In the genomic region with DNA sequence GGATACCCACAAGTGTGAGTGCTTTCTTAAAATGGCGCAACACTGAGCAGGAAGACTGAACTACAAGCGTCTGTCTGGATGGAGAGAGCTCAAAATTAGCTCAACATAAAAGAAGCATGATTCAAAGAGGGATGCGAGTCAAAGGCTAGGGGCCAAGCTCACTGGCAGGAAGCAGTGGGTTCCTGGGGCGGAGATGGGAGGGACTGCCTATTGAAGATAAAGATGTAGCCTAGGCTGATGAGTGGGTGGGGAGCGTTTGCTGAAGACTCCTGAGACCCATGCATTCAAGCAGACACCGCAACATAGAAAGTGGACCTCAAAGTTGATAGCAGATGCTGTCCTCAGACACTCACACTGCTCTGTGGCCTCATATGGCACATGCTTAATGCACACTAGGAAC, we compare ENCODE assay signal across 23 mouse cellular contexts.
DNase-seq lines count a peak whose midpoint lies in the region; ATAC-seq and TF ChIP-seq lines count a peak whose summit lies in the region.
"Had no signal": no experiment of that assay in that cellular context is flagged by ENCODE, and none has a peak within 500 bp of the region (broad histone marks: within the 10 kb centered on the region; RNA-seq: fewer than 3 reads in every experiment).

No protein-coding gene starts in this region.

- TF ChIP-seq CTCF in liver, postnatal 0 days (IDR thresholded peaks at IDR 0.05; ENCODE audit: low read depth): no peak

- H3K4me3 ChIP-seq in liver, postnatal 0 days (ENCODE audit: low read depth, low read length): no peak overlapping the region
- no peak overlapping the region for H3K4me3 ChIP-seq in liver, embryonic 12.5 days
- H3K4me3 ChIP-seq: embryonic facial prominence, embryonic 15.5 days; hindbrain, embryonic 12.5 days; limb, embryonic 15.5 days; lung, embryonic 15.5 days; myocyte; neural tube, embryonic 15.5 days had no signal

- DNase-seq in liver (peak; percentile 43), MEL-GATA-1-ER (ENCODE audit: extremely low read depth, low read depth) (peak; percentile 51)
- no peak for DNase-seq in liver, postnatal 0 days
- DNase-seq in naive thymus-derived CD4-positive, alpha-beta T cell, adult 2 months (ENCODE audit: low read depth): peak; percentile 39
- no peak for DNase-seq in ovary, adult 18-20 months (ENCODE audit: low spot score)
- DNase-seq in right cerebral cortex, postnatal 14 days: no peak
- DNase-seq: adrenal gland, adult 8-10 months; cerebellum, adult 9-10 months; kidney, adult 18-20 months; layer of hippocampus, adult 9-11 months; left cerebral cortex, postnatal 4 days had no signal

- H3K4me1 ChIP-seq in liver, postnatal 0 days (ENCODE audit: insufficient read depth): no peaks in the 10 kb centered on the region
- peaks cover 11% of the 10 kb centered on the region for H3K4me1 ChIP-seq in liver, embryonic 12.5 days
- H3K4me1 ChIP-seq: embryonic facial prominence, embryonic 15.5 days; limb, embryonic 15.5 days; lung, embryonic 15.5 days had no signal

- H3K27ac ChIP-seq in liver, postnatal 0 days (ENCODE audit: low read depth): no peak overlapping the region
- no peak overlapping the region for H3K27ac ChIP-seq in liver, embryonic 12.5 days
- H3K27ac ChIP-seq: embryonic facial prominence, embryonic 15.5 days; hindbrain, embryonic 12.5 days; kidney, postnatal 0 days; limb, embryonic 15.5 days; lung, embryonic 15.5 days; neural tube, embryonic 15.5 days had no signal

- no peak for TF ChIP-seq EP300 in liver, postnatal 0 days (IDR thresholded peaks at IDR 0.05; ENCODE audit: low read depth)

- 45% methylated on average over 6 of the region's 6 CpGs for WGBS in liver, postnatal 0 days (ENCODE audit: insufficient replicate concordance)
- 12% methylated on average over 6 of the region's 6 CpGs for WGBS in liver, embryonic 12.5 days (ENCODE audit: insufficient replicate concordance)

- no peaks in the 10 kb centered on the region for H3K27me3 ChIP-seq in liver, postnatal 0 days (ENCODE audit: insufficient read depth, low read length)
- H3K27me3 ChIP-seq in liver, embryonic 12.5 days (replicated peaks): no peaks in the 10 kb centered on the region
- H3K27me3 ChIP-seq: embryonic facial prominence, embryonic 15.5 days; hindbrain, embryonic 12.5 days; limb, embryonic 15.5 days; lung, embryonic 15.5 days; neural tube, embryonic 15.5 days had no signal

- no peak for ATAC-seq in liver, postnatal 0 days
- peak; percentile 85 for ATAC-seq in liver, embryonic 12.5 days
- ATAC-seq: activated CD4-positive, CD25-positive, alpha-beta regulatory T cell, adult 4 months; forebrain, embryonic 14.5 days; midbrain, embryonic 16.5 days had no signal

- no peaks in the 10 kb centered on the region for H3K9me3 ChIP-seq in liver, postnatal 0 days (ENCODE audit: low read length)
- H3K9me3 ChIP-seq in liver, embryonic 12.5 days (replicated peaks): no peaks in the 10 kb centered on the region
- H3K9me3 ChIP-seq: embryonic facial prominence, embryonic 15.5 days; hindbrain, embryonic 12.5 days; limb, embryonic 15.5 days; lung, embryonic 15.5 days; neural tube, embryonic 15.5 days had no signal

- H3K4me2 ChIP-seq in liver, postnatal 0 days (ENCODE audit: low read depth, low read length): no peak overlapping the region
- peak overlapping the region; percentile 31 for H3K4me2 ChIP-seq in liver, embryonic 12.5 days
- H3K4me2 ChIP-seq: embryonic facial prominence, embryonic 15.5 days; heart, embryonic 11.5 days; hindbrain, embryonic 12.5 days; limb, embryonic 15.5 days; lung, embryonic 15.5 days; neural tube, embryonic 15.5 days had no signal

- H3K36me3 ChIP-seq in liver, postnatal 0 days (replicated peaks; ENCODE audit: insufficient read depth, low read length): 0 out of 2 replicates have a peak, but pooled peaks cover 3% of the 10 kb centered on the region
- H3K36me3 ChIP-seq in liver, embryonic 12.5 days: peaks cover 5% of the 10 kb centered on the region; the same call in 1 of the 2 replicates

- H3K9ac ChIP-seq in liver, postnatal 0 days (replicated peaks): no peak overlapping the region
- no peak overlapping the region for H3K9ac ChIP-seq in liver, embryonic 12.5 days
- H3K9ac ChIP-seq: embryonic facial prominence, embryonic 15.5 days; hindbrain, embryonic 12.5 days; limb, embryonic 15.5 days; lung, embryonic 15.5 days; neural tube, embryonic 15.5 days had no signal

Comparison
In these comparisons a context has a peak if more than half of its experiments do, and no peak if none do; other contexts are left out.
1. DNase-seq: peak in liver (single experiment), MEL-GATA-1-ER (single experiment) and naive thymus-derived CD4-positive, alpha-beta T cell, adult 2 months (single experiment); none in liver, postnatal 0 days (single experiment), ovary, adult 18-20 months (single experiment) and right cerebral cortex, postnatal 14 days (single experiment).